Mouse (Mus musculus): ENCODE data around the gene Lrrc4c. TPM values are rescaled to one million over a fixed set of nuclear protein-coding genes. Genes with fewer than 3 reads are reported as not detected.

The Lrrc4c gene
- polyA plus RNA-seq, 1 experiment = 56.6 TPM

GRCm38 (mm10) chr2:96618691-96619205 lies 300.8 kb downstream of the Lrrc4c start:
- H3K4me3 ChIP-seq (ENCODE audit: insufficient read depth, low read length) = no peak overlapping the region

DNA sequence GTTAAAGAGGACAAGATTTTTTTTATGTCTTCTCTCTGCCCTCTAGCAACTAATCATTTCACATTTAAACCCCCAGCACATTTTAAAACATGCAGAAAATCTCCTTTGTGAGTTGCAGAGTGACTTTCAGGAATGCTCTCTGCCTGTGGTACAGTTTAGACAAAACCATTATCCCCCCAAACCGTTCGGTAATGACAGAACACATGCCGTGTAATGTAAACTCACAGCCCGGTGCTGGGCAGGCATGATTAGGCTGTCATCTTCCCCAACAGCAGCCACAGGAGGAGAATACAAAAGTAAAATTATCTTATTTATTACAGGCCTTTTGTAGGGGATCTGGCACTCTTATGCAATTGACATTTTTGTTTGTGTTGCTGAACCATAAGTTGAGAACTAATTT lies 349.1 kb downstream of the Lrrc4c start:
- H3K27ac ChIP-seq (ENCODE audit: insufficient read depth, low read length) = no peak overlapping the region
- H3K4me1 ChIP-seq (ENCODE audit: control insufficient read depth, insufficient read depth, low read length) = no peaks in the 10 kb centered on the region
- no peak for TF ChIP-seq POLR2A (IDR thresholded peaks at IDR 0.05; ENCODE audit: extremely low read depth, insufficient read depth, low read length)
- no peak for TF ChIP-seq CTCF (IDR thresholded peaks at IDR 0.05; ENCODE audit: extremely low read depth, insufficient read depth, low read length)
- H3K4me3 ChIP-seq (ENCODE audit: insufficient read depth, low read length) = no peak overlapping the region

More at GRCm38 (mm10) chr2:96618691-96619205, 300.8 kb downstream of the Lrrc4c start:
- Histone ChIP-seq H3K4me1 (ENCODE audit: control insufficient read depth, insufficient read depth, low read length) (no peaks in the 10 kb centered on the region; the same call in 1 of the 2 replicates), H3K27ac (ENCODE audit: insufficient read depth, low read length) (no peak overlapping the region)
- no peak for TF ChIP-seq POLR2A (IDR thresholded peaks at IDR 0.05; ENCODE audit: extremely low read depth, insufficient read depth, low read length)
- no peak for TF ChIP-seq CTCF (IDR thresholded peaks at IDR 0.05; ENCODE audit: extremely low read depth, insufficient read depth, low read length)

- TF ChIP-seq CTCF (IDR thresholded peaks at IDR 0.05; ENCODE audit: extremely low read depth, insufficient read depth, low read length) = no peak
- no peak for TF ChIP-seq POLR2A (IDR thresholded peaks at IDR 0.05; ENCODE audit: extremely low read depth, insufficient read depth, low read length)
- no peaks in the 10 kb centered on the region for H3K4me1 ChIP-seq (ENCODE audit: control insufficient read depth, insufficient read depth, low read length)
- no peak overlapping the region for H3K27ac ChIP-seq (ENCODE audit: insufficient read depth, low read length)
- no peak overlapping the region for H3K4me3 ChIP-seq (ENCODE audit: insufficient read depth, low read length)
Observed at GRCm38 (mm10) chr2:96681806-96682205, 363.8 kb downstream of the Lrrc4c start.

DNA sequence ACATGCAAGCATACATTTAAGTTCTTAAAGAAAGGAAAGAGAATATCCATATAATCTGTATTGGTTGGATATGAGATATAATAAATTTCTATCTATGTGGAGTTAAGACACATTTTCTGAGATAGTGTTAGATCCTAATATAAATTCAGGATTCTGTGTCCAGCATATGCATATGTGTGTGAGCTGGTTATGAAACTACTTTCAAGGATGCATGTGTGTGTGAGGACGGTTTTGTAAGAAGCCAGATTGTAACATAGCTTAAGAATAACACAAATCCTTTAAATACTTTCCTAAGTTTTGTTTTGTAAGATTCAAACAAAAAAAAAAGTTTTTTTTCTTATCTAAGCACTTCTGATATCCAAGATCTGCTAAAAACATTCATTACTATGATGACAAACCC lies 367.4 kb downstream of the Lrrc4c start:
- H3K4me1 ChIP-seq (ENCODE audit: control insufficient read depth, insufficient read depth, low read length) = no peaks in the 10 kb centered on the region
- TF ChIP-seq POLR2A (IDR thresholded peaks at IDR 0.05; ENCODE audit: extremely low read depth, insufficient read depth, low read length) (no peak), CTCF (IDR thresholded peaks at IDR 0.05; ENCODE audit: extremely low read depth, insufficient read depth, low read length) (no peak)
- H3K4me3 ChIP-seq (ENCODE audit: insufficient read depth, low read length) = no peak overlapping the region
- H3K27ac ChIP-seq (ENCODE audit: insufficient read depth, low read length) = no peak overlapping the region

DNA sequence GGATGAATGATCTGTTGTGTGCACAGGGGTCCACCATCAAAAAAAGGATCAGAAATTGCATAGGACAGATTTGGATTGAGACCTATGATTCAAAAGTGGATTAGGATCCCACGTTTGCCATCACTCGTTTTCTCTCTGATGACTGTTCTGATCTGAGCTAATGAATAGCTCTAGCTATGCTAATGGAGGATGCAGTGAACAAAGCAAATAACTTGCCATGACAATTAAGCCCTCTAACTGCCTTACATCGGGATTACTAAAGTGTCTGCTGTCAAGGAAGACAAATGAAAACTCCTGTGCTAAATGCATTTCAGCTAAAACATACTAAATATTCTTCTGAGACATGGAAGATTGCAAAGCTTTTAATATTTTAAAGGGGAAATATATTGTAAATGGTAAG lies 387.0 kb downstream of the Lrrc4c start:
- no peaks in the 10 kb centered on the region for H3K4me1 ChIP-seq (ENCODE audit: control insufficient read depth, insufficient read depth, low read length)
- TF ChIP-seq POLR2A (IDR thresholded peaks at IDR 0.05; ENCODE audit: extremely low read depth, insufficient read depth, low read length) (no peak), CTCF (IDR thresholded peaks at IDR 0.05; ENCODE audit: extremely low read depth, insufficient read depth, low read length) (no peak)
- no peak overlapping the region for H3K27ac ChIP-seq (ENCODE audit: insufficient read depth, low read length)
- no peak overlapping the region for H3K4me3 ChIP-seq (ENCODE audit: insufficient read depth, low read length)

DNA sequence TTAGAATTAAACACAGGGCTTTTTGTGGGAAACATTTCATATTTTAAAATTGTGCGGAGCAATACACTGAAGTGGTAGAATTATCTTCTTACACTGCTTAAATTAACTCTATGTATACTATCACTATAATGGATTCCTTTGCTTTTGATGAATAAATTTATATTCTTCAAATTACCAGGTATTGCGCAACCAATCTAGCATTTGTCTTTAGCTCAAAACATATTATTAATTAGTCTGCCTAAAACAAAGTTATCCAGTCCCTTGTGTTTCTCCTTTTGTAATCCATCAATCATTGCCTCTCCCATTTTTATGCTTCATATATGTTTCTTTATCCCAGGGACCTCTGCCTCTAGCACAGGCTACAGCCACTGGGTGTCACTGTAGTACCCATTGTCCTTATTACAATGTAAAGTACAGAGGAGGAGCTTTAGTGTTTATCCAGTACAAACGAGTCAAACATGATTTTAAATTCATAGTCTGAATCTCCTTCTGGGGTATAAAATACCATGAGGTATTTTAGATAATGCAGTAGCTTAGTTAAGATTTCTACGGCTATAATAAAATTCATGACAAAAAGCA lies 389.9 kb downstream of the Lrrc4c start:
- no peaks in the 10 kb centered on the region for H3K4me1 ChIP-seq (ENCODE audit: control insufficient read depth, insufficient read depth, low read length)
- no peak overlapping the region for H3K27ac ChIP-seq (ENCODE audit: insufficient read depth, low read length)
- TF ChIP-seq CTCF (IDR thresholded peaks at IDR 0.05; ENCODE audit: extremely low read depth, insufficient read depth, low read length) (peak; percentile 22; the same call in 1 of the 2 replicates), POLR2A (IDR thresholded peaks at IDR 0.05; ENCODE audit: extremely low read depth, insufficient read depth, low read length) (no peak)
- H3K4me3 ChIP-seq (ENCODE audit: insufficient read depth, low read length) = no peak overlapping the region

DNA sequence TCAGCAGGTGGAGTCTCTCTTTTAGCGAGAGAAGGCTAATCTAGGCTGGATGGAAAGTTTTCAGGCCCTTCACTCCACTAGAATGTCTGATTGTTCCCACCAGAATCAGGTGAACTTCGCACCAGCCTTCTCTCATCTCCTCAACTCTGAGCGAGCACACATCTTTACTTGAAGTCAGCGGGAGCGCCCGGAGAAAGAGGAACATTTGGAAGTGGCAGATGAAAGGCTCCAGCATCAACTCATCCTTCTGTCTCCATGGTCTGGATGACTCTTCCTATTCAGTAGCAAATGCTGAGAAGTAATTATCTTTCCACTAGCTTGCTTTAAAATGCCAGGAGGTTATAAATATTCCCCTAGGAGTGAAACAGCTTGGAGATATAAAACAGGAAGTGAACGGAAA lies 396.6 kb downstream of the Lrrc4c start:
- no peak for TF ChIP-seq POLR2A (IDR thresholded peaks at IDR 0.05; ENCODE audit: extremely low read depth, insufficient read depth, low read length)
- TF ChIP-seq CTCF (IDR thresholded peaks at IDR 0.05; ENCODE audit: extremely low read depth, insufficient read depth, low read length) = no peak
- Histone ChIP-seq H3K4me3 (ENCODE audit: insufficient read depth, low read length) (no peak overlapping the region), H3K4me1 (ENCODE audit: control insufficient read depth, insufficient read depth, low read length) (peaks cover 2% of the 10 kb centered on the region; the same call in 1 of the 2 replicates), H3K27ac (ENCODE audit: insufficient read depth, low read length) (peak overlapping the region; percentile 2; the same call in 1 of the 2 replicates)

GRCm38 (mm10) chr2:96717353-96717752 lies 399.4 kb downstream of the Lrrc4c start:
- TF ChIP-seq POLR2A (IDR thresholded peaks at IDR 0.05; ENCODE audit: extremely low read depth, insufficient read depth, low read length) = no peak
- no peak for TF ChIP-seq CTCF (IDR thresholded peaks at IDR 0.05; ENCODE audit: extremely low read depth, insufficient read depth, low read length)
- Histone ChIP-seq H3K4me1 (ENCODE audit: control insufficient read depth, insufficient read depth, low read length) (peaks cover 2% of the 10 kb centered on the region; the same call in 1 of the 2 replicates), H3K27ac (ENCODE audit: insufficient read depth, low read length) (peak overlapping the region; percentile 93; the same call in 1 of the 2 replicates), H3K4me3 (ENCODE audit: insufficient read depth, low read length) (no peak overlapping the region)

GRCm38 (mm10) chr2:96723395-96723794 lies 405.4 kb downstream of the Lrrc4c start:
- H3K27ac ChIP-seq (ENCODE audit: insufficient read depth, low read length) = no peak overlapping the region
- TF ChIP-seq CTCF (IDR thresholded peaks at IDR 0.05; ENCODE audit: extremely low read depth, insufficient read depth, low read length) (no peak), POLR2A (IDR thresholded peaks at IDR 0.05; ENCODE audit: extremely low read depth, insufficient read depth, low read length) (no peak)
- H3K4me1 ChIP-seq (ENCODE audit: control insufficient read depth, insufficient read depth, low read length) = no peaks in the 10 kb centered on the region
- no peak overlapping the region for H3K4me3 ChIP-seq (ENCODE audit: insufficient read depth, low read length)

DNA sequence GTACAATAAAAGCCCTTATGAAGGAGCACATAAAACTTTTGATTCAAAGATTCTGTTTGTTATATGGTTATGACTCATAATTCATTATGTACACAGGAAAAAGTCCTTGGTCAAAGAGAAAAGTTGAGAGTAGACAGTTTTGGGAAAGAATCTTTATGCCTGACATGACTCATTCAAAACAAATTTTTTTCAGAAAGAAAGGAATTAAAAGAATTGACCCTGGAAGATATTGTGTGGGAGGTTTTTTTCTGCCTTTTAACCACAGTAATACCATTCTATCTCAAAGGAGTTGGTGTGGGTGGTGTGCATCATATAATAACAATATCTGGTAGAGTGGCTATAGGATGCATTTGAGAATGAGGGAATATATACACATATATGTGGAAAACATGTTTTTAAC lies 418.1 kb downstream of the Lrrc4c start:
- no peak for TF ChIP-seq POLR2A (IDR thresholded peaks at IDR 0.05; ENCODE audit: extremely low read depth, insufficient read depth, low read length)
- TF ChIP-seq CTCF (IDR thresholded peaks at IDR 0.05; ENCODE audit: extremely low read depth, insufficient read depth, low read length) = no peak
- Histone ChIP-seq H3K4me3 (ENCODE audit: insufficient read depth, low read length) (no peak overlapping the region), H3K4me1 (ENCODE audit: control insufficient read depth, insufficient read depth, low read length) (no peaks in the 10 kb centered on the region), H3K27ac (ENCODE audit: insufficient read depth, low read length) (no peak overlapping the region)
